Mouse (Mus musculus): ENCODE results near the gene 1700067K01Rik.

1700067K01Rik gene

DNA sequence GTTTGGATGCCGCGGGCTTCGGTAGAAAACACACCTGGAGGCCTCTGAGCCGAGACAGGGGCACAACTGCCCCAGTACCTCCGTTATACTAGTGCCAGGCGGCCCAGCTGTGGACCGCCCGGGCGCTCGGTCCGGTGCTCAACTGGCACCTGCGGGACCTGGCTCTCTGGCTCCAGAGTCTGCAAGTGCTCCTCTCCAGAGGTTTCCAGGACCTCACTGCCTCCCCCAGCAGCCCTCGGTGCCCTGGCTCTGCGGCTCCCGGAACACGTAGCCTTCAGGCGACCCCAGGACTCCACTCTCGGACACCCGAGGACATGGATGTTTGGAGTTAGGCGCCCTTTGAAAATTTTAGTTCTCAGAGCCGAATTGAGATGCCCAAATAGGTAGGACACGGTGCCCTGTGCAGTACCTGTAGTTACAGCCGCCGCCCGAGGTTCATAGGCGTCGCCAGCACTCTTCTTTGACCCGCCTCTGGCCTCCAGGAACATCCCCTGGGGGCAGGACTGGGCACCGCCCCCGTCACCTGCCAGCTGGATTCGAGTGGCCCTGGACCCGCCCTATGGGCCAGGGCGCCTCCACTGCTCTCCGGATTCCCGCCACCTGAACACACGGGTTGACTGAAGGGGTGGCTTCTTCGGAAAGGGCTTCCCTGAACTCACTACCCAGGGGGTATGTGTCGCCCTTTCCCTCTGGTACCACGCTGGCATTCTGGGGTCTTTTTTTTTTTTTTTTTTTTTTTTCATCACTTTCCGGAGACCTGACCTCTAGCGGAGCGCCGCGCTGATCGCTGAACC is 10.6 kb downstream of the 1700067K01Rik start, which contains the start of gene 2210011C24Rik:
TSS of gene 2210011C24Rik (minus strand) at position 467 of the 794 bp plus-strand sequence.
- DNase-seq, result peak in 1 of 2 experiments; percentile 37

DNA sequence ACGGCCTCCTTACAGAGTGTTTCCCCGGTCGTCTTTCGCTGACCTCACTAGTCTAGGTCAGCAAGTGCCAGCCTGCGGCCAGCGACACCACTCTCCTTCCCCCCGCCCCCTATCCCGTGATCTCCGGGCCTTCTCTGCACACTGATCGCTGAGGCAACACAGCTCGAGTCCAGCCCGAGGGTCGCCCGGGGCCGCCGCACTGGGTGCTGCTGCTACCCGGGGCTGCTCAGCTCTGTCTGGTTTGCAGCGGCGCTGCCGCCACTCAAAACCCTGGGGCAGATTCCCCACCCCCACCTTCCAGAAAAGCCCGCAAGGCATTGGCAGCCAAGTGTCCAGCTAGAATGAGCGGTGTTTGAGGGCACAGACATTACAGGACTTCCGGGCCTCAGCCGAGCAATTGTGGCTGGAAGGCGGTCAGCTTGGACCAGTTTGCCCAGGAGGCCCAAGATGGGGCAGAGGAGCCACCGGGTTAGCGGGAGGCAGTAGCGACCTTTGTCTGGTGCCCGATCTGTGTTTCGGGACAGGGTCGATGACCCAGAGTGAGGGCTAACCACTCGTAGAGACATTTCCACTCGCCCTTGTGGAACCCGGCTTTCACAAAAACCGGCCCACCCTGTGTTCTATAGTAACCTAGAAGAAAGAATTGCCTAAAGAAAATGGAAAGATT is 11.3 kb downstream of the 1700067K01Rik start:
- no peak for DNase-seq

- no peak for DNase-seq
These were observed 14.5 kb downstream of the 1700067K01Rik start for GRCm38 (mm10) chr8:84015833-84016232.

DNA sequence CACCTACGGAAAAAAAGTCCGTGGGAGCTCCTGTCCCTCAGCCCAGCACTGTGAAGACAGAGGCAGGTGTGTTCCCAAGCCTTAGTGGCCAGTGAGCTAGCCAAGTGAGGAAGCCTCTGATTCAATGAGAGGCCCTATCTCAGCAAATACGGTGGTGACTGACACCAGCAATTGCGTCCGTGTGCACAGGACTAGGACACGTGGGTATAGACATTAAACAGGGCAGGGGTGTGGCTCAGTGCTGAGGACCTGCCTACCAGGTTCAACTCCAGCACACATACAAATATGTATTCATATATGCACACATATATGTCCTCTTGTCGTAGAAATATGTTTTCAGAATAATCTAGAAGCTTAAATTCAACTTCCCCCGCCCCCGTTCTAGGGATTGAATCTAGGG is 18.4 kb downstream of the 1700067K01Rik start:
- DNase-seq, result no peak

GRCm38 (mm10) chr8:84021096-84021495 is 19.8 kb downstream of the 1700067K01Rik start, which contains the start of gene Palm3:
TSS of gene Palm3 (plus strand) at chr8:84021471.
- DNase-seq, result no peak

- no peak for DNase-seq
These were observed 20.3 kb downstream of the 1700067K01Rik start for GRCm38 (mm10) chr8:84021569-84021968.

DNA sequence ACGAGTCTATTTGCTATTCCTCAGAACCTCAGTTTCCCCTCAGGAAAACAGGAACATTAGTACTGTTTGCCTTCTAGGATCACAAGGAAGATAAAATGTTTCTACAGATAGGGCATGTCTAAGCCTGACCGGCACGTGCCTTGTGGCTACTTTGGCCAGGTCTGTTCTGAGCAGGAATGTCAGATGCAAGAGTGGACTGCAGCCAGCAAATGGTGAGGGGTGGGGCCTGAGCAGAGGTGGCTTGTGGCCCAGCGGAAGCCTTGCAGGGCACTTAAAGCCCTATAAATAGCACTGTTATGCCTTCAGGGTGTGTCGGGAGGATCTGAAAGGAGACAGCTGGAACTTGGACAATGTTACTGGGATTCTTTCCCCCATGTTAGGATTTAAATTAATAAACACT is 21.8 kb downstream of the 1700067K01Rik start:
- DNase-seq, result no peak

DNA sequence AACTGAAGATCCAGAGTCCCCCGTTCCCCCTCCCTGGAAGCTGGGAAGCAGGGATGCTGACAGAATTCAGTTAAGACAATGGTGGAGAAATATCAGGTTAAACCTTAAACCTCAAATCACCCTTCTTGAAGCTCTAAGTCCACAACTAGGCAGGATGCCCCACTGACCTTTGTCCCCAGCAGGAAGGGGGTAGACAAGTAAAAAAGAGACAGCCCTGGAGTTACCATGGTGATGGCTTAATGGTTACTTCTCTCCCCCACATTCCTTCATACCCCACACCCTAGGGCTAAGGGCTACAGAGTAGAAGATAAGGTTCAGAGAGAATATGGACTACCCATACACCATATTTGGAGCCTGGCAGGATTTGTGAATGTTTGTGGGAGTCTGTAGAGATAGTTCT is 22.3 kb downstream of the 1700067K01Rik start:
- DNase-seq, result no peak

- DNase-seq, result peak; percentile 51 to 66
These were observed 22.9 kb downstream of the 1700067K01Rik start for GRCm38 (mm10) chr8:84024171-84024570.

- DNase-seq, result peak in 1 of 2 experiments; percentile 47
These were observed 24.6 kb downstream of the 1700067K01Rik start for GRCm38 (mm10) chr8:84025863-84026262.

DNA sequence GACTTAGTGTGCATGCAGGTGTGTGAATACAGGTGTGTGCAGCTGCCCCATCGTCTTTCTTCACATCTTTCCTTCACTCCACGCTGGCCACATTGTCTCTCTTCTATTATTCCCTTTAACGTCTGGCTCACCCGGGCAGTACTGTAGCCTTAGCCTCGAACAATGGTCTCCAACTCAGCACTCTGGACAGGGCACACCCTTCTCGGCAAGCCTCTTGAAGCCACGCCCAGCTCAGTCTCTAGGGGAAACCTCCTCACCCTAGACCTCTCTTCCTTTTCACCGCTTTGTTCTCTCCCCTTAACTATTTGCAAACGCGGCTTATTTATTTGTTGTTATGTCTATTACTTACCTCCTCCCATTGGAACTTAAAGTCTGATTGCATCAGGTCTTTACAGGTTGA is 26.1 kb downstream of the 1700067K01Rik start:
- DNase-seq, result no peak

GRCm38 (mm10) chr8:84029272-84029671 is 28.0 kb downstream of the 1700067K01Rik start:
- no peak for DNase-seq

GRCm38 (mm10) chr8:84032777-84033176 is 31.5 kb downstream of the 1700067K01Rik start:
- no peak for DNase-seq

DNA sequence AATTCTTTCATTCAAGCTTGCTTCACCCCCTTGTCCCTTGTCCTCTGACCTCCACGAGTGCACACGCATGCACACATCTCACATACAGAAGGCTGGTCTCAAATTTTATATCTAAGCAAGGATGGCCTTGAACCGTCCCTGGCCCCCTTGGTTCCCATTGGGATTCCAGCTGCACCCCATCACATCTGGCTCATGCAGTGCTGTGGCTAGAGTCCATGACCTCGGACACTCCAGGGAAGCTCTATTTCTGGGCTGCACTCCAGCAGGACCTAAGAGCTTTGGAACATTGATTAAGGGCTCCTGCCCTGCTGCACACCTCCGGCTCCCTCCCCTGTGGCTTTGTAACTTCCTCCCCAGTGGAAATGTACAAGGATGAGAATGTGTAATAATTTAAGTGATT is 36.7 kb downstream of the 1700067K01Rik start:
- no peak for DNase-seq

- DNase-seq, result peak; percentile 80 to 85
These were observed 37.7 kb downstream of the 1700067K01Rik start for GRCm38 (mm10) chr8:84039050-84039449.

- peak; percentile 49 to 64 for DNase-seq
These were observed 41.0 kb downstream of the 1700067K01Rik start, which contains the start of gene Il27ra for GRCm38 (mm10) chr8:84042066-84042947. TSS of gene Il27ra (minus strand) at chr8:84042589.

DNA sequence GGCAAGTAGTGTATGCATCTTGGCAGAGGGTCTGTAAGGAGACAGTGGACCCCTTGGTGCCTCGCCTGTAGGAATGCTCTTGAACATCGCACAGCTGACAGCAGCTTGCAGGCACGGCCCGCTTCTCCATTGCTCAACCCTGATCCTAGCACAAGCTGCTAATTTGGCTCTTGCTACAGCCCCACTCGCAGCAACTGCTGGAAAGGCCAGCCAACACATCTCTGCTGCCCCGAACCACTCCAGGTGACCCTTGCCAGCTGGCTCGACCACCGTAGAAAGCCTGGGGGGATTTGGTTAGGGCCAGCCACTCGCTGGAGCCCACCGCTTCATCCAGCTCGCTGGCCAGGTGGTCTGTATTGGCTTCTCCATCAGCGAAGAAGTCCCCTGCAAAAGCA is 41.6 kb downstream of the 1700067K01Rik start:
- no peak for DNase-seq

DNA sequence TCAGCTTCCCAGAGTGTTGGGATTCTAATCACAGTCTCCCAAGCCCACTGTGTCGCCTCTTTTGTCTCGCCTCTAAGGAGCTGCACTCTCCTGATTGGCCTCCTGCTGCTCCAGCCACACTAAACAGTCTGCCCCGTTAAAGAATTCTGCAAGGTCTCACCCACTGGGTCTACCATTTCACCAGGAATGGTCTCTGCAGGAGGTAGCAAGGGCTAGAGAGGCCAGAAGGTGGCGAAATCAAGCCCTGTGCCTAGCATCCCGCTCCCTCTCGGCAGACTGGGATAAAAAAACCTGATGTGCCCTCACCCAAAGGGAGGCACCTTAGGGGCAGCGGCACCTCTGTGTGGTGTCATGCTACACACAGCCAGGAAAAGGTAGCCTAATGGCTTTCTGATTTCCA is 42.8 kb downstream of the 1700067K01Rik start:
- DNase-seq, result no peak

DNA sequence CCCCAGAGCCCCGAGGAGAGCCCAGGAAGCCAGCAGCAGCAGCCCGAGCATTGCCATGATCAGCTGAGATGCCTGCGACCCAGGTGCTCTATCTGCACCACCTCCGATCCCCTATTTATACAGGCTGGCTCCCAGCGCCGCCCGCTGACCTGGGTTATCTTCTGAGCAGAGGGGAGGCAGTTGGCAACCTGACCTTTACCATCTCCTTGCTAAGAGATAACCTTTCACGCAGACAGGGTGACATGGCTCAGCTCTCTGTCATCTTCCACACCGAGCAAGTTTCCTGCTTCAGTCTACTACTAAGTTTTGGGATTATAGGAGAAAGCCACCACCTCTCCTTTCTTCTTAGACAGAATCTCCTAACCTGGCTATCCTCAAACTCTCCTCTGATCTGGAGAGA is 43.6 kb downstream of the 1700067K01Rik start, which contains the start of gene Rln3:
TSS of gene Rln3 (minus strand) at position 101 of the 400 bp plus-strand sequence.
- DNase-seq, result no peak

DNA sequence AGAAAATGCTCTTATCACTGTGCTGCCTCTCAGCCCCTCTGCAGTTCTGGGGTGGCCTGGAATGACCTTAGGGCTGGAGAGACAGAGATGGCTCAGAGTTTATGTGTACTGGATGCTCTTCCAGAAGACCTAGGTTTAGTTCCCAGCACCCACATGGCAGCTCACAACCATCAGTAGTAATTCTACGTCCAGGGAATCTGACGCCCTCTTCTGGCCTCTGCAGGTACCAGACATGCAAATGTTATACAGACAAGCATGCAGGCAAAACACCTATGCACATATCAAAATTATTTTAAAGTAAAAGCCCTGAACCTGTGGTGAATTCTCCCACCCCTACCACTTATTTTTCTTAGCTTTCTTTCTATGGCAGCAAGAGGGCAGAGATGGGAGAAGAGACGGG is 45.2 kb downstream of the 1700067K01Rik start:
- no peak for DNase-seq

- DNase-seq, result no peak
These were observed 46.9 kb downstream of the 1700067K01Rik start for GRCm38 (mm10) chr8:84048171-84048570.

DNA sequence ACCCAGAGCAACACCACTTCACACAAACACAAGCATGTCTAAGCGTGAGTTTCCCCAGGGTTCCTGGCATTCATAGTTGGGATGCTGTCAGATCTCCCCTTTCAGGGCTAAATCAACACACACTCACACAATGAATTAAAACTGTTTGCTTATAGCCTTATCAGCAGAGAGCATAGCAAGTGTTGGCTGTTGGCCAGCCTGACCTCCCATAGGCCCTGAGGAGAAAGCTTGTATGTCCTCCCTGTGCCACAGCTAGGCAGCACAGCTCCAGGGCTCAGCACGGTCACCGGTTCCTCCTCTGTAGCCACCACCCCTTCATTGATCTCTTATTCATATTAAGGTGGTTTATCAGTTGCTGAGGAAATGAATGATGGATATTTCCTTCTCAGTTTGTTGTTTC is 51.4 kb downstream of the 1700067K01Rik start:
- no peak for DNase-seq

DNA sequence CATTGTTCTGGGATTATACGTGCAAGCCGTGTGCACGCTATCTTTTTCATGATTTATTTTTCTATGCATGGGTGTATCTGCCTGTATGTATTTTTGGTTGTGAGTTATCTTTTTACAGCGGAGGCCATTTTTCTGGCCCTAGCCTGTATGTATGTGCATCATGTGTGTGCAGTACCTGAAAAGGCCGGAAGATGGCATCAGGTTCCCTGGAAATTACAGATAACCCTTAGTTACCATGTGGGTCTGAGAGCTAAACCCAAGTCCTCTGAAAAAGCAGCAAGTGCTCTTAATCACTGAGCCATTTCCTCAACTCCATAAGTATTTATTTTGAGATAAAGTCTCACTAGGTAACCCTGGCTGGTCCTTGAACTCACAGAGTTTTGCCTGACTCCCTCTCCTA is 51.9 kb downstream of the 1700067K01Rik start:
- no peak for DNase-seq
